8 mouse cellular contexts compared by ENCODE assay signal in the genomic region with DNA sequence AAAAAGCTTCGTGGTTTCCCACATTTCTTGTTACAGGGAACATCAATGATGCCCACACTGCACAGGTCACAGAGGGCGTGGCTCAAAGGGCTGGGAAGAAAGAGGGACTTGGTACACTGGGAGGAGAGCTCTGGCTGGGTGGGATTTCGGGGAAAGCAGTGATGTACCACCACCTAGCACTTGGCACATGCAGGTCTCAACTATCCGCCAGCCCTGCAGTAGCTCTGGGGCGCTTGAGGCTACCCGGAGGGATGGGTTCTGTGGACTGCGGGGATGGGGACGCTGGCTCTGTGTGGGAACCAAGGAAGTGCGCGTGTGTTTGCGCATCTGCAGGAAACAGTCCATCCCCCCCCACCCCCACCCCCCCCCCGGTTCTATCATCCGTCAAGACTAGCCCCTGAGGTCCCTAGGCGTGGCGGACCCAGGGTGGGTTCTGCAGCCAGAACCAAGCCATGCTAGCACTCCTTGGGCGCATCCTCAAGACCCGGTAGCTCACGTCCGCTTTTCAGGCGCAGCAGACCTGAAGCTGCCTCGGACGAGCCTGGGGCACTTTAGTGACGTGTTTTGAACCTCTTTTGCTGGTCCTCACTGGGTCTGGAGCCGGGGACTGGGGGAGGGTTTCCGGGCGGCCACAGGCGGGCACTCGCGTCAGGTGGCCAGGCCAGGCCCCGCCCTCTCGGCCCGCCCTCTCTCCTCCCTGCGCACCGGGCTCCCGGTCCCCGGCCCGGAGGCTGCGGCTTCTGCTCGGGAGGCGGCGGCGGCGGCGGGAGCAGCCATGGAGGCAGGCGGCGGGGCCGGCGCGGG. TPM values are rescaled to one million over a fixed set of nuclear protein-coding genes. Genes with fewer than 3 reads are reported as not detected.
DNase-seq lines count a peak whose midpoint lies in the region; ATAC-seq and TF ChIP-seq lines count a peak whose summit lies in the region.

A gene (plus strand): TSS at position 400 of the 804 bp plus-strand sequence.

- no peaks in the 10 kb centered on the region; the same call in 1 of the 2 replicates for H3K36me3 ChIP-seq in embryonic facial prominence, embryonic 14.5 days (ENCODE audit: control insufficient read depth, insufficient read depth, low read length)
- H3K36me3 ChIP-seq in limb, embryonic 15.5 days: no peaks in the 10 kb centered on the region; the same call in 1 of the 2 replicates
- no peaks in the 10 kb centered on the region for H3K36me3 ChIP-seq in midbrain, postnatal 0 days (ENCODE audit: insufficient read depth, low read length)

- peak within 1 kb of the TSS; percentile 70 for H3K4me3 ChIP-seq in embryonic facial prominence, embryonic 14.5 days (ENCODE audit: low read depth, low read length)
- peak within 1 kb of the TSS; percentile 70 for H3K4me3 ChIP-seq in limb, embryonic 15.5 days
- peak within 1 kb of the TSS; percentile 72 for H3K4me3 ChIP-seq in midbrain, postnatal 0 days (ENCODE audit: low read depth, low read length)

- WGBS in embryonic facial prominence, embryonic 14.5 days: 1% methylated on average over 28 of the region's 49 CpGs
- WGBS in limb, embryonic 15.5 days: under 1% methylated on average over 32 of the region's 49 CpGs
- 1% methylated on average over 38 of the region's 49 CpGs for WGBS in midbrain, postnatal 0 days

- no peak for TF ChIP-seq CTCF in midbrain, postnatal 0 days (IDR thresholded peaks at IDR 0.05)

- H3K9ac ChIP-seq in embryonic facial prominence, embryonic 14.5 days (ENCODE audit: low read depth, low read length): peak within 1 kb of the TSS; percentile 77
- peak within 1 kb of the TSS; percentile 58 for H3K9ac ChIP-seq in limb, embryonic 15.5 days
- H3K9ac ChIP-seq in midbrain, postnatal 0 days (replicated peaks; ENCODE audit: low read length, poor library complexity, severe bottlenecking): peak within 1 kb of the TSS; percentile 64

- no peaks in the 10 kb centered on the region for H3K9me3 ChIP-seq in embryonic facial prominence, embryonic 14.5 days (ENCODE audit: control insufficient read depth, low read length)
- no peaks in the 10 kb centered on the region for H3K9me3 ChIP-seq in limb, embryonic 15.5 days
- H3K9me3 ChIP-seq in midbrain, postnatal 0 days (ENCODE audit: low read length): no peaks in the 10 kb centered on the region

- H3K4me2 ChIP-seq in embryonic facial prominence, embryonic 14.5 days (ENCODE audit: low read depth, low read length): peak within 1 kb of the TSS; percentile 90
- peak within 1 kb of the TSS; percentile 92 for H3K4me2 ChIP-seq in limb, embryonic 15.5 days
- peak within 1 kb of the TSS; percentile 90 for H3K4me2 ChIP-seq in midbrain, postnatal 0 days (ENCODE audit: low read depth, low read length, poor library complexity, severe bottlenecking)

- H3K4me1 ChIP-seq in embryonic facial prominence, embryonic 14.5 days (ENCODE audit: control insufficient read depth, insufficient read depth, low read length): peaks cover 11% of the 10 kb centered on the region
- H3K4me1 ChIP-seq in limb, embryonic 15.5 days: peaks cover 19% of the 10 kb centered on the region
- H3K4me1 ChIP-seq in midbrain, postnatal 0 days (ENCODE audit: insufficient read depth, low read length): peaks cover 4% of the 10 kb centered on the region; the same call in 1 of the 2 replicates

- peak; percentile 94 for ATAC-seq in embryonic facial prominence, embryonic 14.5 days (ENCODE audit: low read depth)
- peak; percentile 82 for ATAC-seq in limb, embryonic 15.5 days (ENCODE audit: insufficient number of reproducible peaks, low FRiP score, low TSS enrichment, low read depth)
- ATAC-seq in midbrain, postnatal 0 days (ENCODE audit: low FRiP score): peak; percentile 87

- H3K27ac ChIP-seq in embryonic facial prominence, embryonic 14.5 days (replicated peaks; ENCODE audit: low read depth, low read length): peak within 1 kb of the TSS; percentile 44; the same call in 1 of the 2 replicates
- H3K27ac ChIP-seq in limb, embryonic 15.5 days: peak within 1 kb of the TSS; percentile 72
- H3K27ac ChIP-seq in midbrain, postnatal 0 days (ENCODE audit: low read depth, low read length): peak within 1 kb of the TSS; percentile 47

- DNase-seq in B cell, adult 2 months: peak; percentile 29 to 32
- DNase-seq in adrenal gland, postnatal 10 days: peak; percentile 84
- peak; percentile 75 for DNase-seq in embryonic facial prominence, embryonic 14.5 days (ENCODE audit: low spot score)
- DNase-seq in heart, adult 9 months (ENCODE audit: low spot score in 2 of 2): peak; percentile 67 to 74
- DNase-seq in kidney, adult 9 months: peak; percentile 71
- peak; percentile 70 for DNase-seq in midbrain, postnatal 0 days (ENCODE audit: low spot score)
- DNase-seq in telencephalon, adult 2 months (ENCODE audit: low read depth, low spot score): peak; percentile 47

- peaks cover 16% of the 10 kb centered on the region for H3K27me3 ChIP-seq in embryonic facial prominence, embryonic 14.5 days (replicated peaks; ENCODE audit: control insufficient read depth, insufficient read depth, low read length)
- H3K27me3 ChIP-seq in limb, embryonic 15.5 days: peaks cover 6% of the 10 kb centered on the region
- no peaks in the 10 kb centered on the region for H3K27me3 ChIP-seq in midbrain, postnatal 0 days (ENCODE audit: insufficient read depth, low read length)

RNA-seq across cellular contexts. Expression of the gene that starts here (rescaled TPM):
- 1 to 10 TPM; 3.5 to 6.7 TPM for total RNA-seq in adrenal gland, postnatal 10 days (2021)
- 19.5 and 21.3 TPM in 2 replicates for polyA plus RNA-seq in embryonic facial prominence, embryonic 14.5 days (2014; fragmentation: Nextera tagmentation; extraction: Ambion mirVana)
- polyA plus RNA-seq in limb, embryonic 15.5 days (2015; fragmentation: Nextera tagmentation; extraction: Ambion mirVana): 18.1 and 21.0 TPM in 2 replicates
- total RNA-seq in midbrain, postnatal 0 days (2014; rRNA removed): 54.4 and 77.6 TPM in 2 replicates
- polyA plus RNA-seq in midbrain, postnatal 0 days (2015; fragmentation: Nextera tagmentation; extraction: Ambion mirVana): 50.8 and 51.9 TPM in 2 replicates

Comparison
In these comparisons a context has a peak if more than half of its experiments do, and no peak if none do; other contexts are left out.
1. Peak in every context shown above with its lines: DNase-seq, ATAC-seq, H3K4me3 ChIP-seq and H3K27ac ChIP-seq.
2. DNase-seq: peak in every context shown above with its lines; median percentile 84 in adrenal gland, postnatal 10 days; 75 in embryonic facial prominence, embryonic 14.5 days; 71 in kidney, adult 9 months; 70 in heart, adult 9 months; 70 in midbrain, postnatal 0 days; 47 in telencephalon, adult 2 months; 30 in B cell, adult 2 months.